Mouse (Mus musculus): Measurements from ENCODE around the gene Tmem121.
"Not testable (repeated sequence)": the region's sequence is repeated elsewhere in the genome, so short reads cannot be mapped to it uniquely, and the experiment has no call there.

Gene Tmem121

GRCm38 (mm10) chr12:113221289-113221688, 35.6 kb downstream of the Tmem121 start:
- DNase-seq, result no peak

DNA sequence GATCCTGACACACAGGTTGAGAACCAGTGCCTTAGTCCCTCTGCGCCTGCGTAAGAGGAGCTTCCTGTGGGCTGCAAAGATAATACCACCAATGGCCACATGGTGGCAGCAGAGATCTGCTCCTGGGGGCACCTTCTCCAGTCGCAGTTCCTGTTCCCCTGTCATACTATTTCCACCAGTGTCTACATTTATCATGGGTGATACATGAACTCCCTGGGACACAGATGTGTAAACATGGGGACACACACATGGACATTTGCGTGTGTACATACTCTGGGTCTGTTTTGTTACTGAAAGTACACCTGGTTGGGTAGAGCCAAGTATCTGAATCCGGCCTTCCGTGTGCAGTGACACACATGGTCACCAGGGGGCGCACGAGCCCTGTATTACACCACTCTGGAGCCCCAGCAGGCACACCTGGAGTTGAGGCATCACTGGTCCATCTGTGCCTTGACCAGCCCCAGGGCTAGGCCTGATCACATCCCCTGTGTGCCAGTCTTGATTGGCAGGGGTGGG, 36.4 kb downstream of the Tmem121 start:
- peak; percentile 86 for DNase-seq

DNA sequence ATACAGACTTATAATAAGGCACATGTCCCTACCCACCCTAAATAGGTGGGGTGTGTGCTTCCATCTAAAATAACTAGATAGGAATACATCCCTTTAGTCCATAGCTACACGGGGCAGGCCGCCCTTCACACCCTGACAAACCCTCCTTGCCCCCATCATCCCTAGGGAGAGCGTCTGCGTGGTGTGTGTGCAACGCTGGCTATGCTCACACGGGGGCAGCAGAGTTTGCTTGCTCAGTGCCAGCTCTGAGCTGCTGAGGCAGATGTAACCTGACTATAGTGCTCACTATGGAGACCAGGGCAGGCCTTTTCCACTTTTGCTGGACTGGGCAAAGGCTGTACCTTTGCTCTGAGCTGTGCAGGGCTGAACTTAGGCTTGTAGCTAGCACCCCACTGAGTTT, 37.0 kb downstream of the Tmem121 start:
- peak; percentile 68 for DNase-seq

- no peak for DNase-seq
These were observed 38.5 kb downstream of the Tmem121 start for GRCm38 (mm10) chr12:113224206-113224605.

- no peak for DNase-seq
These were observed 39.0 kb downstream of the Tmem121 start for GRCm38 (mm10) chr12:113224687-113225091.

DNA sequence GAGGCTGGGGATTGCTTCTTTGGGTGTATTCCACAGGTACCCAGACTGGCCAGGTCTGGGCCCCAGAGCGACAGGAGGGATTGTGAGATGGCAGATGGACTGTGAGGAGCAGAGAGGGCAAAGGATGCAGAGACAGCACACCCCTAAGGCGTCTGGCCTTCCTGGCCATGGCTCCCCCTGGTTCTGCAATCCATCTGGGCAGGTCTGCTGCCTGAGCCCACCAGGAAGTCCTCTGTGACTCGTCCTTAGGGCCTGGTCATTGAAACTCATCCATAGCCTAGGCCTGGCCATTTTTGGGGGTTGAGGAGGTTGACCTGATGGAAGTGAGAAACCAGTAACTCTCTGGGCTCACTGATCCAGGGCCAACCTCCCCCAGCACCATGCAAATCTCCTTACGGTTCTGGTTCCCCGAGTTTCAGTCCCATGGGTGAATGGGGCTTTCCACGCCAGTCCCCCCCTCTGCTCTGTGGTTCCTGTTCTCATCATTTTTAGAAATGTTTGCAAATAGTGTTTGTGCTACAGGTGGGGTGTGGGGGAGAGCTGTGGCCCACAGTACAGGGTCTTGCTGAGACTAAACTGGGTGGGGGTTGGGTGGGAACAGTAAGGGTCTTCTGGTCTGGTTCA, 42.4 kb downstream of the Tmem121 start:
- no peak for DNase-seq

DNA sequence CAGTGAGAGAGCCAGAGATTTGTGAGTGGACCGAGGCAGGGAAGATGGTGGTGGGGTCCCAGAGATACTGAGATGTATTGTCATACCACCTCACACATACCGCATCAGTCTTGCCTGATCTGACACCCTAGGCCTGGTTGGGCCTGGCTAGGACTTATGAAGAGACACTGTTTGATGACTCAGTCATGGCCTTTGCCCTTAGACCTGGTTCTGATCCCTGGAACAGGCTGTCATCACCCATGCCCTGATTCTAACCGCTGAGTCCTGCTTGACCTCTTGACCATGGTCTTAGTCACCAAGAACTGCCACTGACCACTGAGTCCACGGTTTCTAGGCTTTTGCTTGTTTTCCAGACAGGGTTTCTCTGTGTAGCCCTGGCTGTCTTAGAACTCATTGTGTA, 45.0 kb downstream of the Tmem121 start:
- no peak for DNase-seq

GRCm38 (mm10) chr12:113231551-113232263, 46.0 kb downstream of the Tmem121 start:
- not testable (repeated sequence) for DNase-seq

- not testable (repeated sequence) for DNase-seq
These were observed 46.6 kb downstream of the Tmem121 start for GRCm38 (mm10) chr12:113232264-113232750.

All from retina, postnatal 1 day (tissue).